Mouse (Mus musculus): ENCODE measurements around the gene Hes1. TPM values are rescaled to one million over a fixed set of nuclear protein-coding genes. Genes with fewer than 3 reads are reported as not detected.

Gene Hes1
- 10 to 100 TPM; 18.9 to 23.3 TPM for total RNA-seq (2021)

DNA sequence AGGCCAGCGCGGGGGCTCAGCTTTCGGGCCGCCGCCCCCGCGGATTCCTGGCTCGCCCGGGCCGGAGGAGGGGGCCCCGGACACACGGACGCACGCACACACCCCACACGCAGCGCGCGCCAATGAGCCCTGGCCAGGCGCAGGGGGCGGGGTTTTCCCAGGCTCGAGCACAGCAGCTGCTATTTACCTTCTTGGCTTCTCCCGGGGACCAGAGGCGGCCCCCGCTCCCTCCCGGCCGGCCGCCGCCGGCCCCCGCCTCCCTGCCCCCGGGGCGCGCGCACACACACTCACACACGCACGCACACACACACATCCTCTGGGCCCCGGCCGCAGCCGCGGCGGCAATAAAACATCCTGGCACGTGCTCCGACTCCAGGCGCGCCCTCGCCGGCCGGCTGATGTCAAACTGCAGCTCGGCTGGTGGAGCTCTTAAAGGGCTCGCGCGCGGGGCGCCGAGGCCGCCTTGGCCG is at the start of gene Hes1:
TSS of gene Hes1 (plus strand) at position 401 of the 470 bp plus-strand sequence.
- peak; percentile 75 to 82 for DNase-seq

DNA sequence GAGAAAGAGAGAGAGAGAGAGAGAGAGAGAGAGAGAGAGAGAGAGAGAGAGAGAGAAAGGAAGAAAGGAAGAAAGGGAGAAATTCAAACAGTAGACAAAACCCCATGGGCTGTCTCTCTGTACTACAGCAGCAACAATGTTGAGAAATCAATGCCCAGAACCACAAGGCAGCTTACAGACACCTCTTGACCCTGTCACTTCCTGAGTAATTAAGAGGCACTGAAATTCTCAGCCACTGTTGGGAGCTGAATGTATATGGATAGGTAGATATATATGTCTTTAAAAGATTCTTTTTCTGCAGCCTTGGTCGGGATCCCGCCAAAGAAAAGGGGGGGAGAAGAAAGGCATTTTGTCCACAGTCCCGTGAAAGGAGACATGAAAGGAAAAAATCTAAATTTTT is 48.1 kb upstream of the Hes1 start:
- DNase-seq: no peak

DNA sequence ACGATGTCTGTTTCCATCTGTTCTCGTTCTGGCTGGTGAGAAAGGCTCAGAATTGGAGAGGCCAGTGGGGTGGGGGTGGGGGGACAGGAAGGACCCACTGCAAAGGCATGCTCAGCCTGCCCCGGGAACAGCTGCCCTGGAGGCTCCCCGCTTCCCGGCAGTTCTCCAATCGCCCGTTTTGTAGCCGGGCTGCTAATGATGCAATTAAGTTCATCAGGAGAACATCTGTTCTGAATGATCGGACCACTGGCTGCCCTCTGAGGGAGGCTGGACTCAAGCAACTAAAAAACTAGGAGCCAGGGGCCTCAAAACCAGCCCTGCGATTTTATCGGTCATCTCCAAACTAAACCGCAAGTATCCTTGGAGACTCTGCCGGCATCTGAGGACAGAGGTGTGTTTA is 44.1 kb upstream of the Hes1 start:
- DNase-seq: no peak

DNA sequence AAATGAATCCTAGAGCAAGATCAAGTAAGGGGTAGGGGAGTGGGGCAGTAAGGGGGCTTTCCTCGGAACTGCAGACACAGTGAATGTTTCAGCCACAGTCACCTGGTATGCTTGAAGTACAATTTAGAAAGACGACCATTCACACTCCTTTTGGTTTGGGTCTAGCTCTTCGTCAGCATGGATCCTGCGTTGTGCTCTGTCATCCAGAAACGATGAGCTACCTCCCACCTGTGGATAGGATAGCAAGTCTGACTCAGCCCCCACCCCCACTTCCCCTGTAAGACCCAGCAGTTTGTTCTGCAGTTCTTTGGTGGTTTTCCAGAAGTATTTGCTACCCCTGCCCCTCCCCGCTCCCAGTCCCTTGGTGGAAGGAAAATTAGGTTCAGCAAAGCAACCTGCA is 41.8 kb upstream of the Hes1 start:
- DNase-seq: no peak

DNA sequence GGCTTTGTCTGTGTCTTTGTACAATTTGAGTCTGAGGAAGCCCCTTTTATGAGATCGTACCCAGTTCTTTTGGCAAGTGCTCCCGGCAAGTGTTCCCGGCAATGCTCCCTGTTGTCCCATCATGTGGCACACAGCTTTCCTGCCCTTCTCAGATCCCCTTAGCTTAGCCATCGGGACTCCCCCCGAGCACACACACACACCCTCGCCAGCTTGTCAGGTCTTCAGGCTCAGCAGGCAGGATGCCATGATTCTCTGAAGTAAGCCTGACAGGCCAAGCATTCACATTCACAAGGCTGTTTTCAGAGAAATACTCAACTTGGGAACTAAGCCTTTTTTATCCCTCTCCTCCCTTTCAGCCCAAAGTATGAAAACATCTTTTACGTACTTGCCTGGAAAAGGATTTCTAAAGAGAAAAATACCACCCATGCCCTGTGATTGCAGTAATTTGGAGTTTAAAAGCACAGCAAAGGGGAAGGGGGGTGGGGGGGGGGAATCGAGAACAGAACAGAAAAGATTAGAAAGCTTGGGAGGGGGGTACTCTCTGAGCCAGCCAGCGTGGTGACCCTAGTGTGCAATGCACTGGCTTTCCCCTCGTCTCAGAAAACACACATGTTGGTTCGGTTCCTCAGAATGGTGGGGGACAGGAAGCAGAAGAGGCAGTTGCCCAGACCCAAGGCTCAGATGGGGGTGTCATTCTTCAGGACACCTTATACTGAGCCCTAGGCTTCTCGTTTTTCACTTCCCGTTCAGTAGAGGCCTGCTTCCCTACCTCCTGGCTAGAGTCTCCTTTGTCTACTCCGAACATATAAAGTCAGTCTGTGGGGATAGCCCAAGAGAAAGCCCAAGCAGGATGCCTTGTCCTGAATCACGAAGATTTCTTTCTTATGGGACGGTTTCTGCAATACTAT is 41.0 kb upstream of the Hes1 start:
- DNase-seq: no peak

DNA sequence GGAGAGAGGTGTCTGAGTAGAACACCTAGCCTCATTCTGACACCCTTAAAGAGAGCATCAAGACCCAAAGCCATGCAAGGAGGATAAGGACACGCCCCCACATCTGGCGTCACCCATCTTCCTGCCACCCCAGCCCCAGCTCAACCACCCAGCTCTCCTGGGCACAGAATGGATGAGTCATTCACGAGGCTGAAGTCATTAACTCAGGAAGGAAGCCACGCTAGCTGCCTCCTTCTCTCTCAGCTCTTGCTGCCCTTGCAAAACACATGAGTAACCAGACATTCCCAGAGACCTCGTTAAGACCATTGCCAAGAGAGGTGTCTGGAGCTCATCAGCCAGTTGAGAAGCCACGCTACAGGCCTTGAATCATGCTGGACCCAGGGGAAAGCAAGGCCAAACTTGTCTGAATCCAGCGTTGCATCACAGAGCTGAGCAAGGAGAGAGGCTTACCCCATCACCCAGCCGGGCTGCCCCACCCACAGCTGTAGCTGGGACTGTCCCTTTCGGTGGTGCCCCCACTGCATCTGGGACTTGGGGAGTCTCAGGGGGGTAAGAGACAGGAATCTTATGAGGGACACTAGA is 39.4 kb upstream of the Hes1 start:
- no peak for DNase-seq

DNA sequence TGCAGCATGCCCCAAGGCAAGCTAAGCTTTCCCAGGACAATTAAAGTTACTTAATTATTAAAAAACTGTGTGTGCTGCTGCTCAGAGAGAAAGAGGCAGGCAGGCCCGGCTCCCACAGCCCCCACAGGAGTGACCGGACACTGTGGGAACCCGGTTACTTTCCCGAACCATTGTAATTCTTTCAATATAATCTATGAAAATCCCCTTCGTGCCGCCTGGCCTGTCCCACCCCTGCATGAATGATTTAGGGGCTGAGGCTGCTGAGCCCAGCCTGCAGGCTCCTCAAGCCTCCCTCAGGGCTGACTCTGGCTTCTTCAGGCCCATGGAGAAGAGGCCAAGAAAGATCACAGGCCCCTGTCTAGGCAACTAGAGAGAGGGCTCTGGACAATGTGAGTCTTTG is 36.0 kb upstream of the Hes1 start:
- no peak for DNase-seq

DNA sequence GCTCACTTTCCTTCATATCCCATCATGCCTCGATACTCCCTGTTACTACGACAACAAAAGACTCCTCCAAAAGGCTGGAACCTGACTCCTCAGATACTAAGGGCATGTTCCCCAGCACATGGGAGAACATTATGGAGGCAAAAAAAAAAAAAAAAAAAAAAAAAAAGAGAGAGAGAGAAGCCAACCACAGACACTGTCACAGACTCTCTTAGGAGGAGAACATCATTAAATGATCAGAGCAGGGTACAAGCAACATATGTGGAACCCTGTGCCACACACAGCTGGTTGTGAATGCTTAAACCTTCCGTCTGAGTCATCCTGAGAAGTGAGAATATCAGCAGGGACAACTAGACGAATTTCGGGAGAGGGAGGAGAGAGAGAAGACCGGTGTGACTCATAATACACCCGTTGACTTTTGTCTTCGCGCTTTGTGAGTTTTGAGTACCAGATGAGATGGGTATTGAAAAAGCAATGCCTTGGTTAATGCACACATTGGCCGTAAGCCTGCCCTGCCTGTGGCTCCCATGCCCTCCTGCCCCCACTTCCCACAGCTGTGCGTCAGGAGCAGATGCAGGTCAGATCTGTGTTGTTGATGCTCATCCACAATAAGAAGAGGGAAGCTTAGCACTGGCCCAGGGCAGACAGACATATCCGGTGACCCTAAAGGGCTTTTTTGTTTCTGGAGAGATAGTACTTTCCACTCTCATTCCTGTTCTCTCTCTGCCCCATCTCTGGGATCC is 34.8 kb upstream of the Hes1 start:
- DNase-seq: no peak

DNA sequence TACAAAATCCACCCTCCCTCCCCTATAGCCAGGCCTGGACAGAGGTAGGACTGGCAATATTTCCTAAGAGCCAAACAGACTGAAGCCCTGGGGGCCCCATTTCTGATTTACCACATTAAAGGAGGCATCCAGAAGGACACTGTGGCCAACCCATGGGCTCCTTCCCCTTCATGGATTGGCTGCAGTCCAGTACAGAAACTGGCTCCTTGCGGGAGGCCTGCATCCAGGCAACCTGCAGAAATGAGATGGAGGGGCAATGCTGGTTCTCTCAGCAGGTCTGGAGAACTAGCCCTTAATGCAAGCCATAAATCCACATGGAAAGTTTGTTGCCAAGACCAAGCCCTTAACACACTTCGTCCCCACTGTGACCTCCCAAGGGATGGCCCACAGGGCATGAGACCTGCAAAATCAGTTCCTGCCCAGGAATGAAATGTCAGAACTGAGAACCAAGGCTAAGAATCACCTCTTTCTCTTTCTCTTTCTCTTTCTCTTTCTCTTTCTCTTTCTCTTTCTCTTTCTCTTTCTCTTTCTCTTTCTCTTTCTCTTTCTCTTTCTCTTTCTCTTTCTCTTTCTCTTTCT is 31.8 kb upstream of the Hes1 start:
- no peak for DNase-seq

DNA sequence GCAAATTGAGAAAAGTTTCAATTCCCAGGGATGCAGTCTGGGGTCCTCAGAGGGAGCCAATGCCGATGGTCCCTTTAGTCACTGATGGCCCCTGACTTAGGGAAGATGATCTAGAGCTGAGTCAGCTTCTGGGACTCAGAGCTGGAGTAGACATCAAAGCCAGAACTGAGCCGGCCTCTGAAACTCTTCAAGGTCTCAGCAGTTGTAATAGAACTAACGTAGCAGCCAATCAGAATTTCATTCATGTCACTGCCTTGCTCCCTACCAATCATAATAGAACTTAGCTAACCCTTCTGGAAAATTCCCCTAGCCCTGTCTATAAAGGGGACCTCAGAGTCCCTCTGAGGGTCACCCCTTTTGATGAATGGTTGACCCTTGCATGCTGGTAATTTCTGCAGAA is 30.8 kb upstream of the Hes1 start:
- no peak for DNase-seq

DNA sequence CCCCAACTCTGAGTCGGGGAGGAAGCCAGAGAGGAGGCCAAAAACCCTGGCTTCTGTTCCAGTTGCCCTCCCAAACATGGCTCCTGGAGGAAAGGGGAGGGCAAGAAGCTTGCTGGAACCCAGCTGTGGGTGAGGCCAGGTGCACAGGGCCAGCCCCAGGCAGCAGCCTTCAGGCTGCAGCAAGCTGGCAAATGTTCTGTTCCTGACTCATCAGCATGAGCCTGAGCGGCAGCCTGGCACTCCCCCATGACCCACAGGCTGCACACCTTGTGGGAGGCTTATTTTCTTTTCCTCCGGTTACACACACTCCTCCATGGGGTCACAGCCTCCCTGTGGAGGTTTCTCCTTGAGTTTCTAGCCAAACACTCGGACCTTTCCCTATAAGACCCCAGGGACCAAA is 30.2 kb upstream of the Hes1 start:
- no peak for DNase-seq

DNA sequence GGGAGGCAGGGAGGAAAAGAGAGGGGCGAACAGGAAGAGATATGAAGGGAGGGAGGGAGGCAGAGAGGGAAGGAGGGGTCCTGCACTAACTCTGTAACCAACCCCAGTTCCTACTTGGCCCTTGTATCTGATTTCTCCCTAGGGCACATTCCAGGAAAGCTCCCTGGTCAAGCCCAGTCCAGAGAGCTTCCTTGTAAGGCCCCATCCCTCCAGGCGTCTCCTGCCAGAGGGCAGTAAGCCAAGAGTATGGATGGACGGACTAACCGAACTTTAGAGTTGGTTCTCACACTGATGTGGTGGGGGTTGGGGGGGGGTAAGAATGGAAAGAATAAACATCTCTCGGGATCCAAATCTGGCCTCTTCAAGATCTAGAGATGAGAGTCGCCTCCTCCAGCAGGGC is 29.7 kb upstream of the Hes1 start:
- DNase-seq: no peak

DNA sequence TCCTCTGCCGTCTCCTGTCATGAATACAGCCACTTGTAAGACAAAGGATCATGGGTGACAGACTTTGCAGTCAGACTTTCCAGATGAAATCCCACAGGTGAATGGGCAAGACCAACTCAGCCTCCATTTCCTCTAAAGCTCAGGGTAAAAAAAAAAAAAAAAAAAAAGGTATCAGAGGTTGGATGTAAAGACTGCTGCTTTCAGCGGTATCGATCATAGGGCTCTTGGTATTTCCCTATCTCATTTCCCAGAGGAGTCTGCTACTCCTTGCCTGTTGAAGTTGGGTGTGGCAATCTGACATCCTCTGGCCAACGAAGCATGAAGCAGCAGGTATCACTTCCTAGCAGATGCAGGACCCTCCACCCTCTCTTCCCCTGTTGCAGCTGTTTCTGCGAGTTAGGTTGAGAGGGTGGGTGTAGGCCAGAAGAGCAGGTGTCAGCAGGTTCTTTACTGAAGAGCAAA is 29.2 kb upstream of the Hes1 start:
- no peak for DNase-seq

DNA sequence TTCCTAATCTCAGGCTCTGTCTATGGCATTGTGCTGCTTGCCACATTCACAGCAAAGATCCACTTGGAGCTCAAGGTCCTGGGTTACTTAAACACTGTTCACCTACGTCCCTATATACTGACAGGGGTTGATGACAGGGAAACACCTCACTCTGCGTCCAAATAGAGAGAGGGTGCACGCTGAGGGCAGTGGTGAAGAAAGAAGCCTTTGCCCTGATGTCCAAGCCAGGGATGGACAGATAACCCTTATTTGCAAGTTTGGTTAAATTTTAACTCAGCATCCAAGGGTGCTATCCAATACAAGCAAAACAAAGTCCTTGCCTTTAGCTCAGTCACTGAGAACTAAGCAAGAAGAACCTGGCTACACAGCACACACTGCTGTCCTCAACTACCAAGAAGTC is 28.1 kb upstream of the Hes1 start:
- DNase-seq: no peak

DNA sequence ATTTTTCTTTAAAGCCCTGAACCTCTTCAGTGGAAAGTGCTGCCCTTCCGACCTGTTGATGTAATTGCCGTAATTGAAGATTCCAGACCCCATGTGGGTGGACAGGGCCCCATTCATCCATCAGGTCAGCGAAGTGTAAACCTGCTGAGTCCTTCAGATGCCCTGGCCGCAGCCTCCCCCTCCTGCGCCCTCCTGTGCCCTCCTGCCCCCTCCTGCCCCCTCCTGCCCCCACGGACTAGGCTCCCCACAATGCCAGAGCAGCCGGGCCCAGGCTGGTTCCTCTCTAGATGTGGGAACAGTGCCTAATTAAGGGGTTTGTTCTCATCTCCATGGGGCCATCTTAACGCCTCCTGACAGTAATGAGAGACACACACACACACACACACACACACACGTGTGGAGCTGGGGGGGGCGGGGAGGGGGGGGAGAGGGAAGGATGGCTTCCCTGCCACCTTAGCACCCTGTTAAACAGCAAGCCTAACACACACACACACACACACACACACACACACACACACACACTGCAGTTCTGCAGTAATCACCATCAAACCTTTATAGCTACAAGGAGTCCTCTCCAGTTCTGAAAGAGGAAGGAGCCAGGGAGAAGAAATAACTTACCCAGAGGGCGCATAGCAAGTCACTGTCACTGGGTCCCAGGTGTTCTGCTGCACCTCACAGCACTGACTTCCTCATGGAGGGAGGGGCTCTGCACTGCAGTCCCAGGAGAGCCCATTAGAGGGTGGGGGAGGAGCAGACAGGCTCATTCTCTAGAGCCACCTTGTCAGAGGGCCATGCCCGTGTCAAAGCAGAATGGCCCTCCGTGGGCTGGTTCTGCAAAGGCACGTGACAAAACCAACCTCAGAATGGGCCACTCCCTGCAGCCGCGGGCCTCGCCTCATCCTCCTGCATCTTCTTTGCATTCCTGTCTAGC is 25.3 kb upstream of the Hes1 start:
- DNase-seq: no peak

DNA sequence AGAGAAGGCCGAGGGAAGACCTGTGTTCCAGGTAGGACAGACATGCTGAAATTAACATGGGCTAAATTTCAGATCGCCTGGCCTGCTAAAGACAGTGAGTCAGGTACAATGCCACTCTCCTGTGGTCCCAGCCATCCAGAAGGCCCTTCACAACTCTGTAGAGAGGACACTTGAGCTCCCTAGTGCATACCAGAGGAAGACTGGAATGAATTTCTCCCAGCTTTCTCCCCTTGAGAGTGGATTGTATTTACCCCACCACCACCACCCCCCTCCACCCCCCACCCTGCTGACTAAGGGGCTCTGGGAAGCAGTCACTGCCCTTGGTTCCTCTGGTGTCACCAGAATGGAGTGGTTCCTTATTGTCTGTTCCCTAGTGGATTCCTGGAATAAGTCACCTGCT is 24.3 kb upstream of the Hes1 start:
- no peak for DNase-seq

DNA sequence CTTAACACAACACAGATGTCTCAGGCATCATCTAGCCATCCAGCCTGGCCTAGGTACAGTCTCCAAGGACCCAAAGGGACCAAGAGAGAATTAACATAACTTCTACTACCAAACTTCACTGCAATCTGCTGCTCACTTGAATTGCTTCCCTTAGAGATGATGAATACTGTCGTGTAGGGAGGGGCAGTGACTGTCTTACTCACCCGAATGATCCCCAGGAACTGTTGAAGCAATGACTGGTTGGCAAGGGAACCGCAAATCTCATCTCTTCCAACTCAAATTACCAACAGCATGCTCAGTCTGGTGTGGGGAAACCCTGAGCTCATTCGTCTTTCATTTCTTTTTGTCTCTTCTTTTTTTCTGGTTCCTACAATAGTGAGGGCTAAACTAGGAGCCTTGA is 21.3 kb upstream of the Hes1 start:
- DNase-seq: no peak

DNA sequence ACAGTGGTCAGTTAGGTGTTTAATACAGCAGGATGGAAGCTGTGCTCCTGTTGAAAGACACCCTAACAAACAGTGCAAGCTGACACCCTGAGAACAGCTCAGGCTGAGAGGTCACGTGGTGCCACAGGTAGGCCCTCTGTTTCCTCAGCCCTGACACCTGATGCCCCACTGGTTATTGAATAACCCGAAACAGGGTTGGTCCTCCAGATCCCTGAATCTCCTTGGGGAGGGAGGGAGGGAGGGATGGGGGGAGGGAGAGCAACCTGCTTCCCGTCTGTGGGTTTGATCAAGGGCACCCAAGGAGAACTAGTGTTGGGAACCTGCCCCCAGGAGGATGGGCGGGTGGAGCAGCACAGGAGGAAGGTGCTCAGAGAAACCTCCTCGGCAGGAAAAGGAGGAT is 18.6 kb upstream of the Hes1 start:
- no peak for DNase-seq

DNA sequence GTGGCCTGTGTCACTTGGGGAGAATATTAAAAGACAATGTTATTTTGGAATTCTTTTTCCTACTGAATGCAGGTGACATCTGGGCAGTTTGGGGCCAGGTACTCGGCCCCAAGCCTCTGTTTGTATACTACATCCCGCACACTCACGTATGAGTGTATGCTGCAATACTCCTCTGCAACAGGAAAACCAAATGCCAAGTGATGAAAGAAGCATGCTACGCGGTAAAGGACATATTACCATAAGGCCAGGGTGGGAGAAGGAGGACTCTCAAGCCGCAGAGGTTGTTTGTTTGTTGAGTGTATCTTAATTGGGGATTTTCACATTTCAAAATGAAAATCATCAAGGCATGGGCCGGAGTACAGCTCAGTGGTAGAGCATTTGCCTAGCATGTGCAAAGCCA is 17.2 kb upstream of the Hes1 start:
- DNase-seq: no peak

DNA sequence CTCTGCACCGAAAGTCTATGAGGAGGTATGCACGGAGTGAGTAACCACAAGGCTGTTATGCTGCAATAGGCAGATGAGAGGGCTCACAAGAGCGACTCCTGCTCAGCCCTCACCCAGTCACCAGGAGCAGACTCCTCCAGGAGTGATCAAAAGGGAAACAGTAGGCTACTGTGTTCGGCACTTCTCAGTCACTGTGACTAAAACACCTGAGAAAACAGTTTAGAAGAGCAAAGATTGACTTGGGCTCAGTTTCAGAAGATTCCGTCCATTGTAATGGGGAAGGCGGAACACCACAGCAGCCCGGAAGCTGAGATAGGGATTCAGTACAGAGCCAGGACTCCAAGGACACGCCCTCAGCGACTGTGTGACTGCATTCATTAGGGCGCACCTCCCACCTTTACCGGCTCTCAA is 16.8 kb upstream of the Hes1 start:
- DNase-seq: no peak

DNA sequence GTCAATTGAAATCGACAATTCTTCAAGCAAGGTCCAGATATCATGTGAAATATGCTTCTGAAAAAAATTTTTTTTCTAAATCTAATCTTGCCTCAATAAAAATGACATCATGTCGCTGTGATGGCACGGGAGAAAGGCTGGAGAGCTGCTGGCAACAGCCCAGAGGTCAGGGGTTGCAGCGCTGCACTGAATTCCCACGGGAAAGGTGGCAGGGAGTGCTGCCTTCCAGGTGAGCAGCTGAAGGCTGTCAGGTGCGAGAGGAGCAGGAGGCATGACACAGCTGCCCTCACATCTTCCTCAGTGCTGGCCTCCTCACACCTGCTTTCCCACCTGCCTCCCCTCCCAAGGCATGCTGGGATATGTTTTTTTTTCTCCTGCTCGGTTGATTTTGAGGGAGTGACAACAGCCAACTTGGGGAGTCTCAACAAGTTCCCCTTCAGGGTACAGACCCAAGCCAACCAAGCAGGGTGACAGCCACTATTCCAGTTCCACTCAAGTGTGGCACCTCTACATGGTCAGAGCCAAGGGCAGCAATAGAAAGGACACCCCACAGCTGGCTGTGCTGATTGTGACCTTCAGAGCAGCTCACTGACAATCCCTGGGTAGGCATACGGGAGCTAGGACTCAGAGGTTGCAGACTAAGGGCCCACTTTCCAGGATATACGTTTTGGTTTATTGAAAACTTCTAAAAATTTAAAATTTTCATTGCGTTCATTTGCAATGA is 13.3 kb upstream of the Hes1 start:
- DNase-seq: no peak
